Mouse (Mus musculus) bone marrow macrophage, adult 2 months (primary cell): ENCODE results near the gene Pex11b.

Source experiments
- CTCF ChIP-seq: IDR thresholded peaks from 2 replicates; pipeline ENCODE4 v1.5.1; 2012; ENCODE audit warnings: low read depth, mild to moderate bottlenecking, low read length, moderate library complexity
- POLR2A ChIP-seq: IDR thresholded peaks from 2 replicates; pipeline ENCODE4 v1.6.1; 2012; ENCODE audit warnings: mild to moderate bottlenecking, low read depth, low read length, borderline replicate concordance

DNA sequence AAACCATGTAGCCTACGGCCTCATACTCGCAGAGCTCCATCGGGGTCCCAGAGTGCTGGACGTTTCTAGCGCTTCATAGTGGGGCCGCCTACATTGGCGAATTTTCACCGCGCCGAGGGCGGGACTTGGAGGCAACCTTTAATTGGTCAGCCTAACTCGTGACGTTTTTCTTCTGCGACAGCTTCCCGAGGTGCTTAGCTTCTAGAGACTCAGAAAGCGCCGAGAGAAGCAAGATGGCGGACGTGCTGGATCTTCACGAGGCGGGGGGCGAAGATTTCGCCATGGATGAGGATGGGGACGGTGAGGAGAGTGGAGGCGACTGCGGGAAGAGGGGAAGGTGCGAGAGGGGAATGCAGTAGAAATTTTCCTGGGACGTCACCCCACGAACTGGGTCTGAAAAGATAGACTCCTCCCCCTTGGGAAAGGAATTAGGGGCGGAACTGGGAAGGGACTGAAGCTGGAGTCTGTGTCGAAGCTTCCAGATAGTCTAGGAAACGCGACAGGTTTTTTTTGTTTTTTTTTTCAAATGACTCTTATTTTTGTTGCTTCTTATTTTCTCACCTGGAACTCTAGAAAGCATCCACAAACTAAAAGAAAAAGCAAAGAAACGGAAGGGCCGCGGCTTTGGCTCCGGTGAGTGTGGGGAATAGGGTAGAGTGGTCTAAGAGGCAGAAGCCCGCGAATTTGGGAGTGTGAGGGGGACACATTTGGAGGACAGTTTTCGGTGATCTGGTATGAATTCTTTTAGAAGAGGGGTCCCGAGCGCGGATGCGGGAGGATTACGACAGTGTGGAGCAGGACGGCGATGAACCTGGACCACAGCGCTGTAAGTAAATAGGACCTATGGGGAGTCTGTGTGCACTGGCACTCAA is 5.2 kb upstream of the Pex11b start, which contains the start of gene Rbm8a:
- TF ChIP-seq POLR2A = no peak
- no peak for TF ChIP-seq CTCF
